Mouse (Mus musculus) CH12.LX (cell line): ENCODE data around the gene Lhcgr.

ENCODE experiments used
- POLR2A ChIP-seq: IDR thresholded peaks from 2 replicates; pipeline ENCODE4 v1.6.1; 2011; ENCODE audit warnings: low read depth, mild to moderate bottlenecking, improper control_type of control experiment, low read length
- POLR2AphosphoS2 ChIP-seq: IDR thresholded peaks from 2 replicates; pipeline ENCODE4 v1.6.1; 2011; ENCODE audit warnings: low read depth, low read length, improper control_type of control experiment
- RAD21 ChIP-seq: IDR thresholded peaks from 2 replicates; pipeline ENCODE4 v1.6.1; 2011; ENCODE audit warnings: low read depth, mild to moderate bottlenecking, low read length, improper control_type of control experiment, moderate library complexity

DNA sequence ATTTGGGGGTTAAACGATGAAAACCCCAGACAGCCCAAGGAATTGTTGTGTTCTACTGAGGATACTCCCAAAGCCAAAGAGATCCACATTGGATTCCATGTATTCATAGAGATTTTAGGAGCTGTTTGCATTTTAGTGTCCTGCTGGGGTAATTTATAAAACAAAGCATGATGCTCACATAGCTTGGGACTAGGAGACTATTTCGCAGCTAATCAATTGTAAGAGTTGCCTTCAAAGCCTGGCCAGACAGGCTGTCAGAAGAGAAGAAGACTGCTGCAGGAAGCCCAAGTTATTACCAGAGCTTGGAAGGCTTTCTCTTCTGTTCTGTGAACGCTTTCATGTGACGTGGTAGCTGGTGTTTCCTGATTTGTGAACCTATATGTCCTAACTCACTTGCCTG is 5.4 kb downstream of the Lhcgr start:
- TF ChIP-seq POLR2A, result no peak
- no peak for TF ChIP-seq RAD21
- TF ChIP-seq POLR2AphosphoS2, result no peak
